Mouse (Mus musculus) urinary bladder, adult 2 months (tissue): Measurements from ENCODE around the gene Gss. TPM values are rescaled to one million over a fixed set of nuclear protein-coding genes. Genes with fewer than 3 reads are reported as not detected.

Experiments
- DNase-seq: peaks from one replicate; pipeline ENCODE4 v3.0.0; 2022; ENCODE audit warnings: low spot score
- polyA plus RNA-seq: library from polyadenylated mRNA; depleted of rRNA; stranded (reverse); fragments of >200 nt; gene quantifications from 2 replicates; pipeline ENCODE4 v1.2.3, GENCODE M21; 2012; rRNA removed

Gene Gss
- polyA plus RNA-seq = 15.4 and 17.5 TPM in 2 replicates

DNA sequence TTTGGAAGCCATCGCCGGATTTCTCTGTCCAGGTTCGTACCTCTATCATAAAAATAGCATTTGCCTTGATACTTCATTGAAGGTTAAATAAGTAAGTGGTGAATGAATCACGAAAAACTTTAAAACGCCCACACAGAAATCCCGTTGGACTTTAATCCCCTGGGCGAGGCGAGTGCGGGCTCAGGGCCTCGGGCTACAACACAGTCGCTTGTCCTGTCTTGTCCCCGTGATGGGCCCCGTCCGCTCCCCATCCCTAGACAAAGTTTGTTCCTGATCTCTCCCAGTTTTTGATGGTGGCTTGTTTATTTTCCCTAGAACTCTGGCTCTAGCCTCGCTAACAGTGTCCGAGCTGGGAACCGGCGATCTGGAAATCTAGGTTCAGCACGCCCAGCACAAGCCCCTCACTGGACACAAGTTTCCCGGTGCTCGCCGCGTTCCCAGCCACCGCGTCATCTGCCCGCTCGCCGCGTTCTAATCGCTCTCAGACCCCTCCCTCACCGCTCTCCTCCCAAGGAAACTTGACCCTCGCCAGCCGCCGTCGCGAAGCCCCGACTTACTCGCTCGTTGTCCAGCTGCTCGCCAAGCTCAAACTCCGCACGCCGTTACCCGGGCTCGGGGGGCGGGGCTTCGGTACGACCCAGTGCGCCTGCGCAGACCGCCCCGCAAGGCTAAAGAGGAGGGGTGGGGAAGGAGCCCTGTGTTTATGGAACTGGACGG is at the start of gene Gss:
Gene Gss (minus strand): TSS at position 674 of the 717 bp plus-strand sequence.
- peak; percentile 100 for DNase-seq

- no peak for DNase-seq
Measured at GRCm38 (mm10) chr2:155641540-155642472, 49.2 kb upstream of the Gss start.

GRCm38 (mm10) chr2:155640656-155641055 is 48.0 kb upstream of the Gss start:
- no peak for DNase-seq

DNA sequence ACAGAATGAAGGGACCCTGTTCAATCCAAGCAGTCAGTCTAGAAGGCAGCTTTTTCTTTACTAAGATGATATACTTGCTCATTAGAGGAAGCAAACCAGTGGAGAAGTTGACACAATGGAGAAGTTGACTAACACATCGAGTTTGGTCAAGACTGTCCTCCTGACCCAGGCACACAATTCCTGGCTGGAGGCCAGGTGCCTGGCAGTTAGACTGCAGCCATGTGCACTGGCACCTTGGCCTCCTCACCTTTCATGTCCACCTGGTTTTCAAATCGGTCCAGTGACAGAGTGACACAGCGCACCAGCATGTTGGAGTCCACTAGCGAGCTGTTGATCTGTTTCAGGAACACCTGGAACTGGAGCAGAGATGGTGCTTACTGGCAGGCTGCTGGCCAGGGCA is 44.8 kb upstream of the Gss start:
- DNase-seq = no peak

DNA sequence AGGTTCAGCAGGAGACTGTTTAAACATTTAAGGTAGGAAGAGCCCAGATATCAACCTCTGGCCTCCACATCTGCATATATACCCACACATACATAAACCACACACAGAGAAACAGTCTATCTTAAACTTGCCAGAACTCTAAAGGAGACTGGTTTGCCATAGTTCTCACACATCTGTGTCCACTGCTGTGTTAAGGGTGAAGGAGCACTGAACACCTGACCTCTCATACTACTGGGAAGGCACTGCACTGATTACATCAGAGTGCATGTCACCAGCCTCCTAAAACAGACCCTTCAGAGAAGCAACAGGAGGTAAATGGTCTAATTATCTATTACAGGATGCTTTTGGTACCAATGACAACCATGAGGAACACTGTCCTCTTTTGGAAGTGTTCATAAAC is 44.3 kb upstream of the Gss start:
- no peak for DNase-seq

GRCm38 (mm10) chr2:155635961-155636360 is 43.4 kb upstream of the Gss start:
- DNase-seq = no peak

DNA sequence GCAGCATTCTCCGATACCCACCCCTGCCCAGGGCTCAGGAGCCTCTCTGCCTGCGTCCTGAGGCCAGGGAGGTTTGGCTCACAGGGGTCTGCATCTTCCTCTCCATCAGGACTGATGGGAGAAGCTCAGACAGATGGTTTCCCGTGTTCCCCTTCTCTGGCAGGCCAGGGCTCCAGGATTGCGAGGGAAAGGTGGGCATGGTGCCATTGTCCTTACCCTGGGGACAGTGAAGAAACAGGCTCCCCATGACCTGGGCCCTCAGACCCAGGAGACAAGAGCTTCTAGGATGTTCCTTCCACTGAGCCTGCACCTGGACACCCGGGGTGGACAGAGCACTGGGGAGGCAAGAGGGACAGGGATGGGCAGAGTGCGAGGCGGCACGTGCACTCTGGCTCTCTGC is 42.0 kb upstream of the Gss start:
- DNase-seq = no peak

DNA sequence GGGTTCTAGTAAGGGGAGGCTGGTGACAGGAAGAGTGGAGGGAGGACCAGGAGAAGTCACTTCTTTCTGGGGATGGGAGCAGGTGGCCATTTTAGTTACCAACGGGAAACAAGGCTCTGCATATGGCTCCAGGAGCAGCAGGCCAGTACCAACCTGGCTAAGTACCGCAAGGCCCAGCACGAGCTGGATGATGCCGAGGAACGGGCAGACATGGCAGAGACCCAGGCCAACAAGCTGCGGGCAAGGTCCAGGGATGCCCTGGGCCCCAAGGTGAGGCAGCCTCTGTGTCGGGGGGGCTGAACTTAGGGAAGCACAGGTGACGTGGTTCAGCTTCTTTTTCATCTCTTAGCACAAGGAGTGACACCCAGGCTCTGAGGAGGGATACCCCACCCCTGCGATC is 41.1 kb upstream of the Gss start:
- DNase-seq = no peak

DNA sequence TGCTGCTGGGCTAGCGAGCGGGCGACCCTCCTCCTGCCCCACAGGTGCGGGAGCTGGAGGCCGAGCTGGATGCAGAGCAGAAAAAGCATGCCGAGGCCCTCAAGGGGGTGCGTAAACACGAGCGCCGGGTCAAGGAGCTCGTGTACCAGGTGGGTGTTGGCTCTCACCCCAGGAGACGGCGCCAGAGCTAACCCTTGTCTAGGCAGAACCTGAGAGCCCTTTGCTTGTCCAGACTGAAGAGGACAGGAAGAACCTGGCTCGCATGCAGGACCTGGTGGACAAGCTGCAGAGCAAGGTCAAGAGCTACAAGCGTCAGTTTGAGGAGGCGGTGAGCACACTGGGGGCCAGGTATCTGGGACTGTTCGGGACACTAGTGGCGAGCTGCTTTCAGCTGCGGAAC is 40.5 kb upstream of the Gss start:
- DNase-seq = no peak

DNA sequence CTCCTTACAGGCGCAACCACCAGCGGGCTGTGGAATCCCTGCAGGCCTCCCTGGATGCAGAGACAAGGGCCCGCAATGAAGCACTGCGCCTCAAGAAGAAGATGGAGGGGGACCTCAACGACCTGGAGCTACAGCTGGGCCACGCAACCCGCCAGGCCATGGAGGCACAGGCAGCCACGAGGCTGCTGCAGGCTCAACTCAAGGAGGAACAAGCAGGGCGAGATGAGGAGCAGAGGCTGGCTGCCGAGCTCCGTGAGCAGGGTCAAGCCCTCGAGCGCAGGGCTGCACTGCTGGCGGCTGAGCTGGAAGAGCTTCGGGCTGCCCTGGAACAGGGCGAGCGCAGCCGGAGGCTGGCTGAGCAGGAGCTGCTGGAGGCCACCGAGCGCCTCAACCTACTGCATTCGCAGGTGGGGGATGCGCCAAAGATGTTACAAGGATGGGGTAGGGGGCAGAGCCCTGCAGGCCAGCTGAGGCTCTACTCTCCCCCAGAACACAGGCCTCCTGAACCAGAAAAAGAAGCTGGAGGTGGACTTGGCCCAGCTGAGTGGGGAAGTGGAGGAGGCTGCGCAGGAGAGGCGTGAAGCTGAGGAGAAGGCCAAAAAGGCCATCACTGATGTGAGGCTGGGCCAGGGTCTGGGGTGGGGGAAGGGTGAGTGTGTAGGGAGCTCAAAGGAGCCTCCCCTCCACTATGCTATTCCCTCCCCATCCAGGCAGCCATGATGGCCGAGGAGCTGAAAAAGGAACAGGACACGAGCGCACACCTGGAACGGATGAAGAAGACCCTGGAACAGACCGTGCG is 39.7 kb upstream of the Gss start:
- no peak for DNase-seq

DNA sequence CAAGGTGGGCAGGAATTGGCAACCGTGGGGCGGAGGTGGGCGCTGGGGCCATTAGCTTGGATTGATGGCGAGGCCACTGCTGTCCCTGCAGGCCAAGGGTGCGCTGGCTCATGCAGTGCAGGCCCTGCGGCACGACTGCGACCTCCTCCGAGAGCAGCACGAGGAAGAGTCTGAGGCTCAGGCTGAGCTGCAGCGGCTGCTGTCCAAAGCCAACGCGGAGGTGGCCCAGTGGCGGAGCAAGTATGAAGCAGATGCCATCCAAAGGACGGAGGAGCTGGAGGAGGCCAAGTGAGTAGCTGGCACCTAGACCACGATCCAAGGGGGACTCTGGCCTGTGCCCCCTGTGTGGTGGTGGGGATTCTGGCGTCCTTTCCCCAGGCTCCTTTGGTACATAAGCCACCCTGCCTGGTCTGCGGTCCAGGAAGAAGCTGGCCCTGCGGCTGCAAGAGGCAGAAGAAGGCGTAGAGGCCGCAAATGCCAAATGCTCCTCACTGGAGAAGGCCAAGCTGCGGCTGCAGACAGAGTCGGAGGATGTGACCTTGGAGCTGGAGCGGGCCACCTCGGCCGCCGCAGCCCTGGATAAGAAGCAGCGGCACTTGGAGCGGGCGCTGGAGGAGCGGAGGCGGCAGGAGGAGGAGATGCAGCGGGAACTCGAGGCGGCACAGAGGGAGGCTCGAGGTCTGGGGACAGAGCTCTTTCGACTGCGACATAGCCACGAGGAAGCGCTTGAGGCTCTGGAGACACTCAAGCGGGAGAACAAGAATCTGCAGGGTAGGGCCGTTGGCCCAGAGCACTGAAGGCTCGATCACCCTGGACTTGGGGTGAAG is 38.2 kb upstream of the Gss start:
- no peak for DNase-seq

DNA sequence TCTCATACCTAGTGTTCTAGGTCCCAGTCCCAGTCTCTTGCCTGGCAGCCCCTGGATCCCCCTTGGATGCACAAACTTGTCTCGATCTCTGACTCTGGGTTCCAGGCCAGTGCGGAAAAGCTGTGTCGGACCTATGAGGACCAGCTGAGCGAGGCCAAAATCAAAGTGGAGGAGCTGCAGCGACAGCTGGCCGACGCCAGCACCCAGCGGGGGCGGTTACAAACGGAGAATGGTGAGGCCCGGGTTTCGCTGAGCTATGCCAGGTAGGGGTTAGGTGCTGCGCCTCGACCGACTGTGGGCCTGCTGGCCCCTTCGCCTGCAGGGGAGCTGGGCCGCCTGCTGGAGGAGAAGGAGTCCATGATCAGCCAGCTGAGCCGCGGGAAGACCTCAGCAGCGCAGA is 37.5 kb upstream of the Gss start:
- DNase-seq = no peak

DNA sequence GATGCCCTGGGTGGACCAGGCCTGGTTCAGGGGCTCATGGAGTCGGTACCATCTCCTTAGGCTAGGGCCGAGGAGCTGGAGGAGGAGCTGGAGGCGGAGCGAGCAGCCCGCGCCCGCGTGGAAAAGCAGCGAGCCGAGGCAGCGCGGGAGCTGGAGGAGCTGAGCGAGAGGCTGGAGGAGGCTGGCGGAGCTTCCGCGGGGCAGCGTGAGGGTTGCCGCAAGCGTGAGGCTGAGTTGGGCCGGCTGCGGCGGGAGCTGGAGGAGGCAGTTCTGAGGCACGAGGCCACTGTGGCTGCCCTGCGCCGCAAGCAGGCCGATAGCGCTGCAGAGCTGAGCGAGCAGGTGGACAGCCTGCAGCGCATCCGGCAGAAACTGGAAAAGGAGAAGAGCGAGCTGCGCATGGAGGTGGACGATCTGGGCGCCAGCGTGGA is 36.6 kb upstream of the Gss start:
- no peak for DNase-seq

DNA sequence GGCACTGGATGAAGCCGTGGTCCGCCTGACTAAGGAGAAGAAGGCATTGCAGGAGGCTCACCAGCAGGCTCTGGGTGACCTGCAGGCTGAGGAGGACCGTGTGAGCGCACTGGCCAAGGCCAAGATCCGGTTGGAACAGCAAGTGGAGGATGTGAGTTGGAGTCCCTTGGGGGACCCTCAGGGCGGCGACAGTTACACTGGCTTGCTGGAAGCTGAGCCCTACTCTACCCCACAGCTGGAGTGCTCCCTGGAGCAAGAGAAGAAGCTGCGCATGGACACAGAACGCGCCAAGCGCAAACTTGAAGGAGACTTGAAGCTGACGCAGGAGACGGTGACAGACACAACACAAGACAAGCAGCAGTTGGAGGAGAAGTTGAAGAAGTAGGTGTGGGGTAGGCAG is 35.9 kb upstream of the Gss start:
- no peak for DNase-seq

DNA sequence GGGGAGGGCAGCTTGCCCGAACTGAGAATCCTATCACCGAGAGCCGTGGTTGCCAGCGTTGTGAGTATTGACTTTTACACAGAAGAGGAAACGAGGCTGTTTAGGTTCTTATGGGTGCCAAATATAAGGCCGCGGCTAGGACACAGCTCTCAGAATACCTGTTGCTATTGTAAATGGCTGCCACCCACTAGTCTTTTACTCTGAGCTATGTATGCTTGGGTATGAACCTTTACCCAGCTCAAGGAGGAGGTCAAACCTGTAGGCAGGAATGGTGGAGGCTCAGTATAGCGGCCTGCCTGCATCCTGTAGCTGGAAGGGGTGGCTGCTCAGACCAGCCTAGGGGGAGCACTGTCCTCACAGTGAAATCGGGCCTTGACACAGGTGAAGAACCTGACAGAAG is 35.5 kb upstream of the Gss start:
- DNase-seq = no peak

GRCm38 (mm10) chr2:155627030-155627738 is 34.6 kb upstream of the Gss start:
- DNase-seq = peak; percentile 51

- no peak for DNase-seq
Measured at GRCm38 (mm10) chr2:155626277-155626676, 33.7 kb upstream of the Gss start.

GRCm38 (mm10) chr2:155624730-155625129 is 32.1 kb upstream of the Gss start:
- DNase-seq = no peak

DNA sequence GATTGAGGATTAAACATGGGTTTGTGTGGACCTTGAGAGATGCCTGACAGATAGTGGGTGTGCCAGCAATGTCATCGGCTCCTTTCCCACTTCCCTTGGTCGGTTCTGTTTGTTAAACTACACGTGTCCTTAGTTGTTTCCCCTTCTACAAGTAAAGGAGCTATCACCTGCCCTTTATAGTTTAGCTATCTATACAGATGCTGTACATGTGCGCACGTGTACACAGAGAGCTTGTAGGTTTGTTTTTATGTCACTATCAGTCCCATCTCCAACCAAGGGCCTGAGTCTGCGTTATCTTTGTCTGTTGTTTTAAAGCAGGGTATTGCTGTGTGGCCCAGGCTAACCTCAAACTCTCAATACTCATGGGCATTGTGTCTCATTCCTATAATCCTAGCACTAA is 31.4 kb upstream of the Gss start:
- DNase-seq = no peak

DNA sequence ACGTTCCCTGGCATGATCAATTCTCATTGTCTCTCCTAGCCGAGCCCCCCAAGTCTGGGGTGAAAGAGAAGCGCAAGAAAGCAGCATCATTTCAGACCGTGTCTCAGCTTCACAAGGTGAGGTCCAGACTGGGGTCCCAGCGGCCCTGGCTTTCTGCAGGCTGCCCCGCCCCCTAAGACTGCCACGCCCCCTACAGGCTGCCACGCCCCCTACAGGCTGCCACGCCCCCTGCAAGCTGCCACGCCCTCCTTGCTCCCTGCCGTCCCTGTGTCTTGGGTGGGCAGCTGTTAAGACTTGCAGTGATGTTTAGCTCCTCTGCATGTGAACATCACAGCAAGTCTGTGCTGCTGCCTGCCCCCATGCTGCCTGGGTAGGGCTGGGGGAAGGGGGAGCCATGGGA is 30.0 kb upstream of the Gss start:
- no peak for DNase-seq

- peak; percentile 83 for DNase-seq
Measured at GRCm38 (mm10) chr2:155619817-155620216, 27.2 kb upstream of the Gss start.
